Comparison of ENCODE assay signal across 8 mouse cellular contexts in genomic region chr8:70302358-70302890, GRCm38 (mm10). TPM values are rescaled to one million over a fixed set of nuclear protein-coding genes. Genes with fewer than 3 reads are reported as not detected.
DNase-seq lines count a peak whose midpoint lies in the region; ATAC-seq and TF ChIP-seq lines count a peak whose summit lies in the region.

Gene Ddx49, minus strand, starts transcription at chr8:70302489.
Gene Cope, plus strand, starts transcription at chr8:70302518.

- no peak for TF ChIP-seq EP300 in MEL (IDR thresholded peaks at IDR 0.05; ENCODE audit: low read depth in 1 of 2, low read length in 2 of 2)

- H3K27ac ChIP-seq in MEL (ENCODE audit: control insufficient read depth, low read depth, low read length), result peak within 1 kb of the TSS; percentile 82
- H3K27ac ChIP-seq in cerebellum, adult 2 months (ENCODE audit: insufficient read depth, low read length), result peak within 1 kb of the TSS; percentile 57
- peak within 1 kb of the TSS; percentile 58 for H3K27ac ChIP-seq in forebrain, postnatal 0 days (ENCODE audit: low read depth, low read length)
- H3K27ac ChIP-seq in lung, embryonic 15.5 days, result peak within 1 kb of the TSS; percentile 76

- peak within 1 kb of the TSS; percentile 93 for H3K9ac ChIP-seq in MEL (ENCODE audit: control insufficient read depth, low read depth, low read length, poor library complexity, severe bottlenecking)
- H3K9ac ChIP-seq in forebrain, postnatal 0 days, result peak within 1 kb of the TSS; percentile 70
- H3K9ac ChIP-seq in lung, embryonic 15.5 days, result peak within 1 kb of the TSS; percentile 87

- TF ChIP-seq RAD21 in MEL (IDR thresholded peaks at IDR 0.05; ENCODE audit: low read depth, low read length), result no peak

- WGBS in cerebellum, adult 2 months, result under 1% methylated on average over 40 of the region's 40 CpGs
- under 1% methylated on average over 40 of the region's 40 CpGs for WGBS in forebrain, postnatal 0 days
- whole genome bisulfite sequencing in lung, embryonic 15.5 days, result under 1% methylated on average over 40 of the region's 40 CpGs

- DNase-seq in MEL (ENCODE audit: low read depth, low spot score), result peak; percentile 96
- DNase-seq in cerebellum, adult 2 months, result peak; percentile 94 to 97
- DNase-seq in forebrain, postnatal 0 days, result peak; percentile 97
- peak; percentile 94 for DNase-seq in heart, postnatal 4 days
- DNase-seq in layer of hippocampus, adult 8-10 months (ENCODE audit: low spot score in 2 of 2), result peak; percentile 94 to 96
- peak; percentile 83 for DNase-seq in ovary, adult 18-20 months (ENCODE audit: low spot score)
- DNase-seq in thymus, postnatal 0 days (ENCODE audit: low spot score), result peak; percentile 94

- H3K27me3 ChIP-seq in MEL (ENCODE audit: control insufficient read depth in 1 of 2, insufficient read depth in 2 of 2, low read length in 2 of 2), result no peaks in the 10 kb centered on the region
- no peaks in the 10 kb centered on the region for H3K27me3 ChIP-seq in cerebellum, adult 2 months (ENCODE audit: control insufficient read depth, insufficient read depth, low read length)
- H3K27me3 ChIP-seq in forebrain, postnatal 0 days (ENCODE audit: insufficient read depth, low read length), result no peaks in the 10 kb centered on the region
- no peaks in the 10 kb centered on the region for H3K27me3 ChIP-seq in lung, embryonic 15.5 days

- peaks cover 2 to 6% of the 10 kb centered on the region in 2 experiments for H3K36me3 ChIP-seq in MEL (ENCODE audit: control insufficient read depth in 1 of 2, insufficient read depth in 2 of 2, low read length in 2 of 2)
- peaks cover 47% of the 10 kb centered on the region for H3K36me3 ChIP-seq in forebrain, postnatal 0 days (ENCODE audit: insufficient read depth)
- H3K36me3 ChIP-seq in lung, embryonic 15.5 days, result peaks cover 47% of the 10 kb centered on the region

- peaks cover 4 to 12% of the 10 kb centered on the region in 2 experiments for H3K4me1 ChIP-seq in MEL (ENCODE audit: control insufficient read depth in 1 of 2, insufficient read depth in 2 of 2, low read length in 2 of 2)
- peaks cover 9% of the 10 kb centered on the region; the same call in 1 of the 2 replicates for H3K4me1 ChIP-seq in cerebellum, adult 2 months (ENCODE audit: control insufficient read depth, insufficient read depth, low read length)
- peaks cover 13% of the 10 kb centered on the region for H3K4me1 ChIP-seq in forebrain, postnatal 0 days (ENCODE audit: insufficient read depth)
- H3K4me1 ChIP-seq in lung, embryonic 15.5 days, result peaks cover 20% of the 10 kb centered on the region

- peaks cover 34% of the 10 kb centered on the region for H3K79me2 ChIP-seq in MEL (ENCODE audit: control insufficient read depth, insufficient read depth, low read length, poor library complexity)

- H3K4me2 ChIP-seq in forebrain, postnatal 0 days (ENCODE audit: low read depth), result peak within 1 kb of the TSS; percentile 88
- H3K4me2 ChIP-seq in lung, embryonic 15.5 days, result peak within 1 kb of the TSS; percentile 85

- no peaks in the 10 kb centered on the region for H3K9me3 ChIP-seq in MEL (replicated peaks; ENCODE audit: insufficient read depth, low read length)
- no peaks in the 10 kb centered on the region for H3K9me3 ChIP-seq in forebrain, postnatal 0 days (ENCODE audit: low read length)
- H3K9me3 ChIP-seq in lung, embryonic 15.5 days, result no peaks in the 10 kb centered on the region

- TF ChIP-seq CTCF in MEL (IDR thresholded peaks at IDR 0.05 in 2 of 3, conservative IDR thresholded peaks at IDR 0.05 in 1 of 3; ENCODE audit: control insufficient read depth in 1 of 3, insufficient read depth in 1 of 3, low read depth in 2 of 3, low read length in 3 of 3, poor library complexity in 1 of 3, severe bottlenecking in 1 of 3), result no peak
- TF ChIP-seq CTCF in cerebellum, adult 2 months (IDR thresholded peaks at IDR 0.05; ENCODE audit: borderline replicate concordance, insufficient read depth, low read depth, low read length), result no peak
- no peak for TF ChIP-seq CTCF in forebrain, postnatal 0 days (IDR thresholded peaks at IDR 0.05; ENCODE audit: low read depth)

- peak; percentile 96 for ATAC-seq in forebrain, postnatal 0 days
- peak; percentile 81 for ATAC-seq in lung, embryonic 15.5 days (ENCODE audit: borderline replicate concordance, extremely low read depth, low FRiP score, low TSS enrichment)

- peak; percentile 65 to 84 for TF ChIP-seq POLR2A in MEL (IDR thresholded peaks at IDR 0.05; ENCODE audit: control insufficient read depth in 1 of 2, insufficient read depth in 1 of 2, low read depth in 1 of 2, low read length in 2 of 2, poor library complexity in 1 of 2)
- TF ChIP-seq POLR2A in cerebellum, adult 2 months (IDR thresholded peaks at IDR 0.05; ENCODE audit: borderline replicate concordance, insufficient read depth, low read length), result peak; percentile 73

- H3K4me3 ChIP-seq in MEL (ENCODE audit: control insufficient read depth in 1 of 2, insufficient read depth in 1 of 2, low read depth in 2 of 2, low read length in 2 of 2), result peak within 1 kb of the TSS; percentile 60 to 91
- H3K4me3 ChIP-seq in cerebellum, adult 2 months (replicated peaks; ENCODE audit: insufficient read depth, low read depth, low read length), result peak within 1 kb of the TSS; percentile 80
- H3K4me3 ChIP-seq in forebrain, postnatal 0 days (ENCODE audit: low read depth, low read length), result peak within 1 kb of the TSS; percentile 76
- H3K4me3 ChIP-seq in lung, embryonic 15.5 days, result peak within 1 kb of the TSS; percentile 98

TF ChIP-seq in MEL, 35 proteins besides CTCF, POLR2A, EP300 and RAD21 (continues in another document):
- TF ChIP-seq MYB (IDR thresholded peaks at IDR 0.05; ENCODE audit: low read depth, low read length) (peak; percentile 81), USF1 (IDR thresholded peaks at IDR 0.05; ENCODE audit: low read depth, low read length) (no peak), MXI1 (IDR thresholded peaks at IDR 0.05; ENCODE audit: low read depth, low read length) (peak; percentile 98), CHD1 (IDR thresholded peaks at IDR 0.05; ENCODE audit: low read depth, low read length) (no peak), E2F4 (IDR thresholded peaks at IDR 0.05; ENCODE audit: borderline replicate concordance, low read depth, low read length) (peak; percentile 60; the same call in 1 of the 2 replicates), NRF1 (IDR thresholded peaks at IDR 0.05; ENCODE audit: insufficient read depth, low read depth, low read length, poor library complexity, severe bottlenecking) (peak; percentile 64; the same call in 1 of the 2 replicates), ZMIZ1 (IDR thresholded peaks at IDR 0.05; ENCODE audit: low read depth, low read length) (peak; percentile 59; the same call in 1 of the 2 replicates), HCFC1 (IDR thresholded peaks at IDR 0.05; ENCODE audit: low read depth, low read length) (peak; percentile 96), JUND (IDR thresholded peaks at IDR 0.05; ENCODE audit: low read depth, low read length) (peak; percentile 66; the same call in 1 of the 2 replicates), ETS1 (IDR thresholded peaks at IDR 0.05; ENCODE audit: low read depth, low read length) (peak; percentile 32; the same call in 1 of the 2 replicates), SIN3A (IDR thresholded peaks at IDR 0.05; ENCODE audit: low read length) (peak; percentile 98), ZC3H11A (IDR thresholded peaks at IDR 0.05; ENCODE audit: low read depth, low read length) (peak; percentile 23; the same call in 1 of the 2 replicates), MAFK (IDR thresholded peaks at IDR 0.05; ENCODE audit: borderline replicate concordance, low read depth, low read length) (no peak), MYC (IDR thresholded peaks at IDR 0.05; ENCODE audit: low read depth, low read length) (peak; percentile 92), TBP (IDR thresholded peaks at IDR 0.05; ENCODE audit: low read depth, low read length) (peak; percentile 73), MAZ (IDR thresholded peaks at IDR 0.05; ENCODE audit: low read depth, low read length) (0 out of 2 replicates have a peak, but pooled peaks have one; percentile 41), MAX (IDR thresholded peaks at IDR 0.05; ENCODE audit: low read length) (peak; percentile 82), POLR2AphosphoS2 (IDR thresholded peaks at IDR 0.05; ENCODE audit: low read length) (peak; percentile 75), SMC3 (IDR thresholded peaks at IDR 0.05; ENCODE audit: low read depth, low read length) (no peak), GABPA (IDR thresholded peaks at IDR 0.05; ENCODE audit: low read depth, low read length) (no peak), USF2 (IDR thresholded peaks at IDR 0.05; ENCODE audit: borderline replicate concordance in 1 of 2, insufficient read depth in 1 of 2, low read depth in 1 of 2, low read length in 2 of 2) (no peak), POLR2AphosphoS5 (IDR thresholded peaks at IDR 0.05; ENCODE audit: borderline replicate concordance, low read depth, low read length) (no peak), RCOR1 (IDR thresholded peaks at IDR 0.05; ENCODE audit: low read depth, low read length) (no peak)

RNA-seq across cellular contexts. Expression of gene Ddx49, which starts in this region (rescaled TPM):
- 94.1 and 102 TPM in 2 replicates for total RNA-seq in MEL (2012; rRNA removed)
- 100 to 1,000 TPM in 1 of 2 experiments, not detected in 1; 116 TPM for polyA plus RNA-seq in MEL (2012; ENCODE audit: insufficient read depth in 1 of 2, insufficient read length in 2 of 2, low read depth in 1 of 2, low replicate concordance in 2 of 2, missing spikeins in 1 of 2)
- polyA plus RNA-seq in cerebellum, adult 2 months (2012; rRNA removed), result 42.9 and 45.0 TPM in 2 replicates
- total RNA-seq in forebrain, postnatal 0 days (2014; rRNA removed), result 46.6 and 49.3 TPM in 2 replicates
- polyA plus RNA-seq in forebrain, postnatal 0 days (2015; fragmentation: Nextera tagmentation; extraction: Ambion mirVana), result 49.3 and 54.9 TPM in 2 replicates
- total RNA-seq in heart, postnatal 4 days (2021), result 10 to 100 TPM; 37.2 to 46.4 TPM
- 10 to 100 TPM; 49.2 to 55.5 (median 54.6) TPM for total RNA-seq in layer of hippocampus, adult 8-10 months (2022)
- 46.0 and 48.0 TPM in 2 replicates for polyA plus RNA-seq in lung, embryonic 15.5 days (2015; fragmentation: Nextera tagmentation; extraction: Ambion mirVana)
- polyA plus RNA-seq in thymus, postnatal 0 days (2015; fragmentation: Nextera tagmentation; extraction: Ambion mirVana), result 53.6 and 58.1 TPM in 2 replicates

RNA-seq across cellular contexts. Expression of gene Cope, which starts in this region (rescaled TPM):
- 132 and 134 TPM in 2 replicates for total RNA-seq in MEL (2012; rRNA removed)
- polyA plus RNA-seq in MEL (2012; ENCODE audit: insufficient read depth in 1 of 2, insufficient read length in 2 of 2, low read depth in 1 of 2, low replicate concordance in 2 of 2, missing spikeins in 1 of 2), result 100 to 1,000 TPM in 1 of 2 experiments, not detected in 1; 232 TPM
- polyA plus RNA-seq in cerebellum, adult 2 months (2012; rRNA removed), result 286 and 287 TPM in 2 replicates
- 86.6 and 110 TPM in 2 replicates for total RNA-seq in forebrain, postnatal 0 days (2014; rRNA removed)
- 259 and 296 TPM in 2 replicates for polyA plus RNA-seq in forebrain, postnatal 0 days (2015; fragmentation: Nextera tagmentation; extraction: Ambion mirVana)
- 100 to 1,000 TPM; 176 to 179 TPM for total RNA-seq in heart, postnatal 4 days (2021)
- total RNA-seq in layer of hippocampus, adult 8-10 months (2022), result 100 to 1,000 TPM; 127 to 152 (median 135) TPM
- polyA plus RNA-seq in lung, embryonic 15.5 days (2015; fragmentation: Nextera tagmentation; extraction: Ambion mirVana), result 332 and 336 TPM in 2 replicates
- polyA plus RNA-seq in thymus, postnatal 0 days (2015; fragmentation: Nextera tagmentation; extraction: Ambion mirVana), result 314 and 316 TPM in 2 replicates

Comparison
In these comparisons a context has a peak if more than half of its experiments do, and no peak if none do; other contexts are left out.
1. Peak in every context shown above with its lines: DNase-seq, ATAC-seq, H3K4me3 ChIP-seq and H3K27ac ChIP-seq.